Mouse (Mus musculus) ES-Bruce4 (cell line): ENCODE results near the gene Tomm40. TPM values are rescaled to one million over a fixed set of nuclear protein-coding genes. Genes with fewer than 3 reads are reported as not detected.

Experiments
- H3K27ac ChIP-seq: 2 replicates; pipeline ENCODE4 v1.5.1; 2012; ENCODE audit warnings: low read length, inconsistent platforms; ENCODE audit not compliant: insufficient read depth
- H3K27me3 ChIP-seq: 2 replicates; pipeline ENCODE4 v1.6.1; 2012; ENCODE audit warnings: mild to moderate bottlenecking, low read length, inconsistent platforms; ENCODE audit not compliant: control insufficient read depth, poor library complexity, insufficient read depth, severe bottlenecking
- H3K36me3 ChIP-seq: 2 replicates; pipeline ENCODE4 v1.6.1; 2012; ENCODE audit warnings: inconsistent platforms, mild to moderate bottlenecking, low read length, moderate library complexity; ENCODE audit not compliant: control insufficient read depth, poor library complexity, insufficient read depth, severe bottlenecking
- H3K4me1 ChIP-seq: one replicate; pipeline ENCODE4 v1.8.1; 2011; ENCODE audit warnings: low read length; ENCODE audit not compliant: control insufficient read depth, insufficient read depth
- H3K4me3 ChIP-seq: 2 replicates; pipeline ENCODE4 v1.5.1; 2011; ENCODE audit warnings: low read depth, mild to moderate bottlenecking, low read length
- H3K9ac ChIP-seq: 2 replicates; pipeline ENCODE4 v1.6.1; 2012; ENCODE audit warnings: low read depth, mild to moderate bottlenecking, inconsistent platforms; ENCODE audit not compliant: poor library complexity, severe bottlenecking
- H3K9me3 ChIP-seq: replicated peaks from 2 replicates; pipeline ENCODE4 v1.6.1; 2012; ENCODE audit warnings: mild to moderate bottlenecking, low read length, inconsistent platforms; ENCODE audit not compliant: control insufficient read depth, poor library complexity, insufficient read depth, severe bottlenecking
- CTCF ChIP-seq: IDR thresholded peaks from one replicate; pipeline ENCODE4 v1.8.1; 2011; ENCODE audit warnings: low read depth, low read length
- EP300 ChIP-seq: IDR thresholded peaks from 2 replicates; pipeline ENCODE4 v1.6.1; 2011; ENCODE audit warnings: low read depth, low read length; ENCODE audit not compliant: insufficient read depth
- POLR2A ChIP-seq: IDR thresholded peaks from one replicate; pipeline ENCODE4 v1.8.1; 2011; ENCODE audit warnings: low read length; ENCODE audit not compliant: insufficient read depth
- polyA plus RNA-seq: library from polyadenylated mRNA; stranded (reverse); fragments of >200 nt; gene quantifications from 2 replicates; pipeline ENCODE4 v1.2.4, GENCODE M21; 2011; ENCODE audit warnings: low read depth; ENCODE audit not compliant: missing spikeins, insufficient read depth, insufficient read length

Tomm40 gene
- polyA plus RNA-seq, 1 experiment: 68.2 TPM

DNA sequence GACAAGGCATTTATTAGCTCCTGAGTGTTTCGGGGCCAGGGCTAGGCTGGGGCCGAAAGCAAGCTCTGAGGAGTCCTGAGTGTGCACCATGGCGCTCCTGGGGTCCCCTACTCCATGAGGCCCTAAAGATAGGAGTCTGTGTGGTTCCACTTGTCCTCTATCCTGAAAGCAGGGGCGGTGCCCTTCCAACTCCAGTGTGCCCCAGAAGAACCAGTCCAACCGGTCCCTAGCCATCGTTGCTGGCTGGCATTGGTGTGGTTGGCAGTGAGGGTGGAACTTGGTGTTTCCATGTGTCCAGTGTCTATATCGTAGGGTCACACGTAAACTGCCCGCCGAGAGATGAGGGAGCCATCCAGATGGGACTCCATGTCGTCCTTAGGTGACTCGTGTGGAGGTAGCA lies 8.9 kb upstream of the Tomm40 start:
- Histone ChIP-seq H3K36me3 (peaks cover 38% of the 10 kb centered on the region), H3K27me3 (no peaks in the 10 kb centered on the region), H3K4me1 (no peaks in the 10 kb centered on the region), H3K4me3 (no peak overlapping the region), H3K9me3 (no peaks in the 10 kb centered on the region; the same call in 1 of the 2 replicates), H3K27ac (no peak overlapping the region), H3K9ac (no peak overlapping the region)
- TF ChIP-seq EP300 (no peak), CTCF (no peak), POLR2A (no peak)

DNA sequence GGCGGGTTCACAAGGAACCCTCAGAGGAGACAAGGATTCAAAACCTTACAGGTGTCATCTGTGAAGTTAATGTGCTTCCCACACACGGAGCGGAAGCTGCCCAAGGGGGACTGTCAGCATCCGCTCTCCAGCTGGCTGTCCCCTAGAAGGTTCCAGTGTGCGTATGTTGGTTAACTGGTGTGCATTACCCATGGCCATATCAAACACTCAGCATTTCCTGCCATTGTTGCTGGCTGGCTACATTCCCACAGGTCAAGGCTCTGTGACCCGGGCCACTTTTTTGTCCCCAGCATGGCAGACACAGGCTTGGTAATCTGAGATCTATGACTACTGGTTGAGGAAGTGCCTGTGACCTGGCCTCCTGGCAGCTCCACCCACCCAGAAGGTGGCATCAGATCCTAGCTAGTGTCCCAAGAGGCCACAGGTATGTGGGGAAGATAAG lies 7.5 kb upstream of the Tomm40 start:
- H3K27ac ChIP-seq: no peak overlapping the region
- no peaks in the 10 kb centered on the region for H3K4me1 ChIP-seq
- H3K27me3 ChIP-seq: no peaks in the 10 kb centered on the region
- no peak overlapping the region for H3K9ac ChIP-seq
- TF ChIP-seq POLR2A: no peak
- TF ChIP-seq CTCF: no peak
- TF ChIP-seq EP300: no peak
- H3K36me3 ChIP-seq: peaks cover 30% of the 10 kb centered on the region
- H3K4me3 ChIP-seq: no peak overlapping the region
- H3K9me3 ChIP-seq: no peaks in the 10 kb centered on the region; the same call in 1 of the 2 replicates

- peaks cover 7% of the 10 kb centered on the region for H3K36me3 ChIP-seq
- H3K9me3 ChIP-seq: no peaks in the 10 kb centered on the region; the same call in 1 of the 2 replicates
- H3K27me3 ChIP-seq: no peaks in the 10 kb centered on the region
- no peak overlapping the region for H3K27ac ChIP-seq
- no peak for TF ChIP-seq EP300
- no peak for TF ChIP-seq POLR2A
- TF ChIP-seq CTCF: no peak
- H3K4me3 ChIP-seq: no peak overlapping the region
- H3K4me1 ChIP-seq: no peaks in the 10 kb centered on the region
- no peak overlapping the region for H3K9ac ChIP-seq
Observed at GRCm38 (mm10) chr7:19719200-19719599, 4.0 kb upstream of the Tomm40 start.

DNA sequence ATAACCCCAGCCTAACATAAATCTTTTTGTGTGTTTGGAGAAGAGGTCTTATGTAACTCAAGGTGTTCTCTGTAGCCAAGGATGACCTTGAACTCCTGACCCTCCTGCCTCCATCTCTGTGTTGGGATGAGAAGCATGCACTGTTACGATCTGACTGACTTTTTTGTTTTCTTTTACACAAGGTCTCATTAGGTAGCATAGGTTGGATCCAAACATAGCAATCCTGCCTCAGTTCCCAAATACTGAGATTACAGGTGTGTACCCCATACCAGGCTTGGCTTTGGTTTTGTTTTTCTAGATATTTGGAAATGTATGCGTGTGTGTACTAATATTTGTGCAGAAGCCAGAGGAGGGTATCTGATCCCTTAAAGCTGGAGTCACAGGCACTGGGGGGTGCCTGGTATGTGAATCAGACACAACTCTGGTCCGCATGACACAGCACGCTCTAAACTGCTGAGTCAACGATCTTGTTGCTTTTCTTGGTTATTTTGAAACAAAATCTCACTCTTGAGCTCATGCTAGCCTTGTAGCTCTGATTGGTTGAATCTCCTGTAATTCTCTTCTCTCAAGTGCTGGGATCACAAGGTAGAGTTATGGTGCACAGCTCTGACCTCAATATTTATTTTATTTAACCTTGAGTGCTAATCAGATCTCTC lies 3.2 kb upstream of the Tomm40 start:
- Histone ChIP-seq H3K4me3 (no peak overlapping the region), H3K36me3 (peaks cover 6% of the 10 kb centered on the region; the same call in 1 of the 2 replicates), H3K9me3 (no peaks in the 10 kb centered on the region; the same call in 1 of the 2 replicates), H3K9ac (no peak overlapping the region), H3K4me1 (no peaks in the 10 kb centered on the region), H3K27me3 (no peaks in the 10 kb centered on the region), H3K27ac (no peak overlapping the region)
- TF ChIP-seq EP300 (no peak), CTCF (no peak), POLR2A (no peak)

DNA sequence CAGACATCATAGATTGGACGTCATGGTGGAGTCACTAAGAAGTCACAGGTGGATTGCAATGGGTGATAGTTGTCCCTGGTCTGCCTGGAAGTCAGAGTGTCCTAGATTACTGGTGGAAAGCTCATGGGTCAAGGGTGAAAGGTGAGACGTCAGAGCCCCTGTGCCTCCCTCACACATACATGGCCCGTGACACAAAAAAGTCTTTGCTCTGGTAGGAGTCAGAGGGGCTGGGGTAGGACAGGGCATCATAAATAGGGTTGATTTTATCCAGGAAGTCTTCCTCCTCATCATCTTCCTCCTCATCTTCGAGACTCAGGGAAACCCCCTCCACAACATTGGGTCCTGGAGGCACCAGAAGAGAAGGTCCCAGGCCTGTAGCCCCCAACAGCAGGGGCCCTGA lies 2.1 kb upstream of the Tomm40 start:
- Histone ChIP-seq H3K27me3 (no peaks in the 10 kb centered on the region), H3K4me3 (no peak overlapping the region), H3K9ac (no peak overlapping the region), H3K27ac (no peak overlapping the region), H3K36me3 (peaks cover 14% of the 10 kb centered on the region), H3K9me3 (no peaks in the 10 kb centered on the region; the same call in 1 of the 2 replicates), H3K4me1 (no peaks in the 10 kb centered on the region)
- TF ChIP-seq CTCF: no peak
- no peak for TF ChIP-seq POLR2A
- TF ChIP-seq EP300: no peak

- Histone ChIP-seq H3K9me3 (no peaks in the 10 kb centered on the region; the same call in 1 of the 2 replicates), H3K36me3 (peaks cover 18% of the 10 kb centered on the region), H3K27me3 (no peaks in the 10 kb centered on the region), H3K4me1 (no peaks in the 10 kb centered on the region), H3K4me3 (no peak overlapping the region), H3K27ac (peak overlapping the region; percentile 98), H3K9ac (peak overlapping the region; percentile 80)
- TF ChIP-seq EP300 (no peak), CTCF (no peak), POLR2A (no peak)
Observed at GRCm38 (mm10) chr7:19716822-19717221, 1.6 kb upstream of the Tomm40 start.
